Mouse (Mus musculus): ENCODE results near the gene Cntn4. TPM values are rescaled to one million over a fixed set of nuclear protein-coding genes. Genes with fewer than 3 reads are reported as not detected.

Gene Cntn4
- polyA plus RNA-seq, 1 experiment from 2014 or later = 3.3 TPM

- DNase-seq (ENCODE audit: low spot score) (no peak), ATAC-seq (replicated peaks; ENCODE audit: low FRiP score, low read depth) (no peak)
- Histone ChIP-seq H3K27me3 (ENCODE audit: insufficient read depth, low read length) (no peaks in the 10 kb centered on the region), H3K9ac (ENCODE audit: low read depth, low read length) (no peak overlapping the region), H3K9me3 (replicated peaks; ENCODE audit: low read length) (no peaks in the 10 kb centered on the region), H3K4me2 (ENCODE audit: low read length) (no peak overlapping the region), H3K27ac (no peak overlapping the region), H3K4me1 (replicated peaks; ENCODE audit: insufficient read depth, low read length) (no peaks in the 10 kb centered on the region), H3K4me3 (replicated peaks; ENCODE audit: low read depth, low read length) (no peak overlapping the region), H3K36me3 (ENCODE audit: insufficient read depth, low read length) (no peaks in the 10 kb centered on the region)
- no peak for TF ChIP-seq CTCF (IDR thresholded peaks at IDR 0.05; ENCODE audit: low read depth)
- WGBS = 71% methylated on average over 4 of the region's 4 CpGs
Measured at GRCm38 (mm10) chr6:106725642-106726041, 1048.2 kb downstream of the Cntn4 start.

- H3K4me1 ChIP-seq (replicated peaks; ENCODE audit: insufficient read depth, low read length) = no peaks in the 10 kb centered on the region
- no peak for TF ChIP-seq CTCF (IDR thresholded peaks at IDR 0.05; ENCODE audit: low read depth)
- no peaks in the 10 kb centered on the region for H3K36me3 ChIP-seq (ENCODE audit: insufficient read depth, low read length)
- no peak overlapping the region for H3K9ac ChIP-seq (ENCODE audit: low read depth, low read length)
- H3K27me3 ChIP-seq (ENCODE audit: insufficient read depth, low read length) = no peaks in the 10 kb centered on the region
- no peaks in the 10 kb centered on the region for H3K9me3 ChIP-seq (replicated peaks; ENCODE audit: low read length)
- no peak for DNase-seq (ENCODE audit: low spot score)
- ATAC-seq (replicated peaks; ENCODE audit: low FRiP score, low read depth) = no peak
- WGBS = 72% methylated on average over 6 of the region's 6 CpGs
- H3K27ac ChIP-seq = no peak overlapping the region
- no peak overlapping the region for H3K4me2 ChIP-seq (ENCODE audit: low read length)
- no peak overlapping the region for H3K4me3 ChIP-seq (replicated peaks; ENCODE audit: low read depth, low read length)
Measured at GRCm38 (mm10) chr6:106726078-106726477, 1048.6 kb downstream of the Cntn4 start.

DNA sequence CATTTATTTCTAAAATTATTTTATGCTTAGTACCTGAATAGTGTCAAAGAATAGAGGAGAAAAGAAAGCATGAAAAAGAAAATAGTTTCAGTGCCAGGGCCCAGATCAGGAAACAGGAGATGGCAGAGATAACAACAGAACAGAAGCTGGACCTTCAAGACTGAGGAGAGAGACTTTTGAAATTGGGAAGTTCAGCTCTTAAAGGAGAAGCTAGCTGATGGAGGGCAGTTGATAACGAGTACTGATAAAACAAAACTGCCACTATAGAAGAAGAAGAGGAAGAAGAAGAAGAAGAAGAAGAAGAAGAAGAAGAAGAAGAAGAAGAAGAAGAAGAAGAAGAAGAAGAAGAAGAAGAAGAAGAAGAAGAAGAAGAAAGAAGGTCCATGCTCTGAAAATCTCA is 1050.2 kb downstream of the Cntn4 start:
- H3K4me2 ChIP-seq (ENCODE audit: low read length) = no peak overlapping the region
- no peaks in the 10 kb centered on the region for H3K4me1 ChIP-seq (replicated peaks; ENCODE audit: insufficient read depth, low read length)
- no peaks in the 10 kb centered on the region for H3K36me3 ChIP-seq (ENCODE audit: insufficient read depth, low read length)
- no peak overlapping the region for H3K9ac ChIP-seq (ENCODE audit: low read depth, low read length)
- no peaks in the 10 kb centered on the region for H3K27me3 ChIP-seq (ENCODE audit: insufficient read depth, low read length)
- 63% methylated on average over 1 of the region's 1 CpGs for whole genome bisulfite sequencing
- no peak for TF ChIP-seq CTCF (IDR thresholded peaks at IDR 0.05; ENCODE audit: low read depth)
- H3K9me3 ChIP-seq (replicated peaks; ENCODE audit: low read length) = no peaks in the 10 kb centered on the region
- no peak overlapping the region for H3K4me3 ChIP-seq (replicated peaks; ENCODE audit: low read depth, low read length)
- no peak for ATAC-seq (replicated peaks; ENCODE audit: low FRiP score, low read depth)
- no peak for DNase-seq (ENCODE audit: low spot score)
- no peak overlapping the region for H3K27ac ChIP-seq

- no peak overlapping the region for H3K4me2 ChIP-seq (ENCODE audit: low read length)
- H3K9ac ChIP-seq (ENCODE audit: low read depth, low read length) = no peak overlapping the region
- DNase-seq (ENCODE audit: low spot score) = peak; percentile 5
- ATAC-seq (replicated peaks; ENCODE audit: low FRiP score, low read depth) = peak; percentile 91
- TF ChIP-seq CTCF (IDR thresholded peaks at IDR 0.05; ENCODE audit: low read depth) = no peak
- WGBS = 72% methylated on average over 4 of the region's 4 CpGs
- H3K27me3 ChIP-seq (ENCODE audit: insufficient read depth, low read length) = no peaks in the 10 kb centered on the region
- H3K9me3 ChIP-seq (replicated peaks; ENCODE audit: low read length) = no peaks in the 10 kb centered on the region
- H3K27ac ChIP-seq = no peak overlapping the region
- no peak overlapping the region for H3K4me3 ChIP-seq (replicated peaks; ENCODE audit: low read depth, low read length)
- H3K36me3 ChIP-seq (ENCODE audit: insufficient read depth, low read length) = no peaks in the 10 kb centered on the region
- no peaks in the 10 kb centered on the region for H3K4me1 ChIP-seq (replicated peaks; ENCODE audit: insufficient read depth, low read length)
Measured at GRCm38 (mm10) chr6:106729682-106730314, 1052.3 kb downstream of the Cntn4 start.

GRCm38 (mm10) chr6:106732563-106732962 is 1055.1 kb downstream of the Cntn4 start:
- H3K36me3 ChIP-seq (ENCODE audit: insufficient read depth, low read length) = no peaks in the 10 kb centered on the region
- no peak for TF ChIP-seq CTCF (IDR thresholded peaks at IDR 0.05; ENCODE audit: low read depth)
- DNase-seq (ENCODE audit: low spot score) (no peak), ATAC-seq (replicated peaks; ENCODE audit: low FRiP score, low read depth) (no peak)
- no peak overlapping the region for H3K4me2 ChIP-seq (ENCODE audit: low read length)
- no peak overlapping the region for H3K4me3 ChIP-seq (replicated peaks; ENCODE audit: low read depth, low read length)
- H3K9me3 ChIP-seq (replicated peaks; ENCODE audit: low read length) = no peaks in the 10 kb centered on the region
- no peaks in the 10 kb centered on the region for H3K27me3 ChIP-seq (ENCODE audit: insufficient read depth, low read length)
- H3K4me1 ChIP-seq (replicated peaks; ENCODE audit: insufficient read depth, low read length) = no peaks in the 10 kb centered on the region
- WGBS = 72% methylated on average over 4 of the region's 4 CpGs
- H3K9ac ChIP-seq (ENCODE audit: low read depth, low read length) = no peak overlapping the region
- no peak overlapping the region for H3K27ac ChIP-seq

DNA sequence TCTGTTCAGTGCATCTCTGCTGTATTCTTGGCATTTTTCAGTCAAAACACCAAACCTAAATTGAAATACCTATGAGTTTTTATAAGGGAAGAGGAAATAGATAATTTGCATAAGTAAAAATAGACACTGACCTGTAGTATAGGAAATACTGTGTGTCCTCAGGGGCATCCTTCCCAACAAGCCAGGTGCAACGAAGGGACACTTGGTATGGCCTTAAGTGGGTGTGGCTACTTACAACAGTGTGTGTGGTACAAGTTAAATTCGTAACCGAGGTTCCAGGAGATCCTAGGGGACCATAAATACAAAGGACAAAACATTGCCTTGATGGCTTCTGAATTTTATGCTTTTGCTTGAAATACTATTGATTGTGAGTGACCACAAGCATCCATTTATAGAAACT is 1060.8 kb downstream of the Cntn4 start:
- Histone ChIP-seq H3K27me3 (ENCODE audit: insufficient read depth, low read length) (no peaks in the 10 kb centered on the region), H3K27ac (no peak overlapping the region), H3K9me3 (replicated peaks; ENCODE audit: low read length) (no peaks in the 10 kb centered on the region), H3K4me3 (replicated peaks; ENCODE audit: low read depth, low read length) (no peak overlapping the region), H3K9ac (ENCODE audit: low read depth, low read length) (no peak overlapping the region), H3K4me1 (replicated peaks; ENCODE audit: insufficient read depth, low read length) (no peaks in the 10 kb centered on the region), H3K4me2 (ENCODE audit: low read length) (no peak overlapping the region), H3K36me3 (ENCODE audit: insufficient read depth, low read length) (no peaks in the 10 kb centered on the region)
- 69% methylated on average over 3 of the region's 3 CpGs for WGBS
- DNase-seq (ENCODE audit: low spot score) (no peak), ATAC-seq (replicated peaks; ENCODE audit: low FRiP score, low read depth) (no peak)
- TF ChIP-seq CTCF (IDR thresholded peaks at IDR 0.05; ENCODE audit: low read depth) = no peak

Data from kidney, postnatal 0 days (tissue).